Mouse (Mus musculus) liver, embryonic 14.5 days (tissue): ENCODE measurements around the gene Fam174a. TPM values are rescaled to one million over a fixed set of nuclear protein-coding genes. Genes with fewer than 3 reads are reported as not detected.

Experiments used
- ATAC-seq: fragments of 200-750 bp; cut with Nextera tagmentation; 2 replicates; pipeline ENCODE4 v1.8.0; 2017; ENCODE audit warnings: moderate number of reproducible peaks, mild to moderate bottlenecking, moderate library complexity; ENCODE audit not compliant: insufficient read depth
- DNase-seq, 3 experiments: peaks; one replicate each; pipeline ENCODE4 v3.0.0-alpha.2; 2012 to 2013; ENCODE audit warnings: low read depth in 3 of 3, low spot score in 3 of 3
- H3K27ac ChIP-seq: fragments of 300-500 bp; sonication (generic); 2 replicates; pipeline ENCODE4 v1.5.1; 2014; ENCODE audit warnings: moderate library complexity, mild to moderate bottlenecking, control low read depth, inconsistent platforms
- H3K27me3 ChIP-seq: fragments of 300-500 bp; sonication (generic); 2 replicates; pipeline ENCODE4 v1.6.1; 2014; ENCODE audit warnings: mild to moderate bottlenecking, low read length, moderate library complexity; ENCODE audit not compliant: control insufficient read depth, insufficient read depth
- H3K36me3 ChIP-seq: fragments of 300-500 bp; sonication (generic); replicated peaks from 2 replicates; pipeline ENCODE4 v1.6.1; 2014; ENCODE audit warnings: low read depth; ENCODE audit not compliant: control insufficient read depth, insufficient read depth
- H3K4me1 ChIP-seq, 2 experiments: fragments of 200-500 bp in 1 of 2; fragments of 300-500 bp in 1 of 2; sonication (generic) in 1 of 2; replicated peaks; 2 replicates each; pipeline ENCODE4 v1.6.1; 2012 to 2014; ENCODE audit warnings: antibody characterized with exemption in 1 of 2, inconsistent platforms in 1 of 2, low read length in 1 of 2; ENCODE audit not compliant: control insufficient read depth in 2 of 2, insufficient read depth in 2 of 2
- H3K4me2 ChIP-seq: fragments of 300-500 bp; sonication (generic); 2 replicates; pipeline ENCODE4 v1.6.1; 2014; ENCODE audit warnings: low read depth, mild to moderate bottlenecking, control low read depth, moderate library complexity
- H3K4me3 ChIP-seq, 2 experiments: fragments of 200-500 bp in 1 of 2; fragments of 300-500 bp in 1 of 2; sonication (generic) in 1 of 2; 2 replicates each; pipeline ENCODE4 v1.5.1; 2012 to 2014; ENCODE audit warnings: low read depth in 2 of 2, low read length in 2 of 2, mild to moderate bottlenecking in 2 of 2, control low read depth in 1 of 2, inconsistent platforms in 1 of 2, moderate library complexity in 1 of 2; ENCODE audit not compliant: insufficient read depth in 1 of 2
- H3K9ac ChIP-seq: fragments of 300-500 bp; sonication (generic); replicated peaks from 2 replicates; pipeline ENCODE4 v1.6.1; 2014; ENCODE audit warnings: mild to moderate bottlenecking, control low read depth, moderate library complexity
- H3K9me3 ChIP-seq: fragments of 300-500 bp; sonication (generic); 2 replicates; pipeline ENCODE4 v1.6.1; 2016; ENCODE audit warnings: low read length, mixed read lengths; ENCODE audit not compliant: control insufficient read depth
- CTCF ChIP-seq: IDR thresholded peaks from 2 replicates; pipeline ENCODE4 v1.5.1; 2016; ENCODE audit warnings: antibody characterized with exemption, low read depth, control low read depth
- EP300 ChIP-seq: IDR thresholded peaks from 2 replicates; pipeline ENCODE4 v1.6.1; 2016; ENCODE audit warnings: antibody characterized with exemption, low read depth
- WGBS: fragments of 180-500 bp; shearing (Covaris S2); extraction: QIAGEN DNeasy Blood & Tissue Kit; methylation state at CpG from one replicate; pipeline ENCODE4 v1.1.7; 2014; ENCODE audit not compliant: insufficient replicate concordance; 5-methylcytosine and 5-hydroxymethylcytosine counted together
- polyA plus RNA-seq, 2 experiments: library from polyadenylated mRNA; depleted of rRNA in 1 of 2; stranded (reverse) in 1 of 2; unstranded in 1 of 2; fragments of >200 nt; fragmentation: Nextera tagmentation in 1 of 2; extraction: Ambion mirVana in 1 of 2; gene quantifications; 2 replicates each; pipeline versions ENCODE4 v1.2.1 to v1.2.3; 2012 to 2014

Fam174a gene
- polyA plus RNA-seq, 2 experiments: 2.9 to 7.6 TPM

- TF ChIP-seq EP300: no peak
- TF ChIP-seq CTCF: no peak
- Histone ChIP-seq H3K4me1 (no peaks in the 10 kb centered on the region), H3K36me3 (no peaks in the 10 kb centered on the region), H3K4me3 (no peak overlapping the region), H3K27me3 (no peaks in the 10 kb centered on the region), H3K4me2 (no peak overlapping the region), H3K9me3 (no peaks in the 10 kb centered on the region), H3K27ac (no peak overlapping the region), H3K9ac (no peak overlapping the region)
- WGBS: 56% methylated on average over 4 of the region's 4 CpGs
- no peak for ATAC-seq
- DNase-seq: no peak
These were observed 53.4 kb downstream of the Fam174a start for GRCm38 (mm10) chr1:95366616-95367373.

GRCm38 (mm10) chr1:95367748-95368147 is 54.3 kb downstream of the Fam174a start:
- WGBS: 61% methylated on average over 4 of the region's 4 CpGs
- no peaks in the 10 kb centered on the region for H3K4me1 ChIP-seq
- no peaks in the 10 kb centered on the region for H3K27me3 ChIP-seq
- no peak for DNase-seq
- no peak overlapping the region for H3K4me2 ChIP-seq
- ATAC-seq: no peak
- H3K9ac ChIP-seq: no peak overlapping the region
- TF ChIP-seq CTCF (no peak), EP300 (no peak)
- no peak overlapping the region for H3K27ac ChIP-seq
- H3K36me3 ChIP-seq: no peaks in the 10 kb centered on the region
- no peaks in the 10 kb centered on the region for H3K9me3 ChIP-seq
- no peak overlapping the region for H3K4me3 ChIP-seq

GRCm38 (mm10) chr1:95375443-95375842 is 62.0 kb downstream of the Fam174a start:
- H3K27ac ChIP-seq: no peak overlapping the region
- no peak overlapping the region for H3K9ac ChIP-seq
- H3K27me3 ChIP-seq: no peaks in the 10 kb centered on the region
- H3K36me3 ChIP-seq: no peaks in the 10 kb centered on the region
- H3K4me2 ChIP-seq: no peak overlapping the region
- no peaks in the 10 kb centered on the region for H3K9me3 ChIP-seq
- TF ChIP-seq EP300: no peak
- no peak for TF ChIP-seq CTCF
- DNase-seq (no peak), ATAC-seq (no peak)
- no peaks in the 10 kb centered on the region for H3K4me1 ChIP-seq
- 51% methylated on average over 6 of the region's 6 CpGs for WGBS
- no peak overlapping the region for H3K4me3 ChIP-seq

- Histone ChIP-seq H3K36me3 (no peaks in the 10 kb centered on the region), H3K4me3 (no peak overlapping the region), H3K27ac (no peak overlapping the region), H3K4me2 (no peak overlapping the region), H3K9me3 (no peaks in the 10 kb centered on the region), H3K27me3 (no peaks in the 10 kb centered on the region), H3K9ac (no peak overlapping the region), H3K4me1 (no peaks in the 10 kb centered on the region)
- TF ChIP-seq EP300: no peak
- TF ChIP-seq CTCF: no peak
- no peak for DNase-seq
- ATAC-seq: no peak
- WGBS: 41% methylated on average over 2 of the region's 2 CpGs
These were observed 67.6 kb downstream of the Fam174a start for GRCm38 (mm10) chr1:95381028-95381427.
